Mouse (Mus musculus) heart, postnatal 0 days (tissue): ENCODE measurements around the gene Olfr1095.

Experiments
- CTCF ChIP-seq: IDR thresholded peaks from 2 replicates; pipeline ENCODE4 v1.5.1; 2016; ENCODE audit warnings: antibody characterized with exemption, control low read depth, low read depth
- EP300 ChIP-seq: IDR thresholded peaks from 2 replicates; pipeline ENCODE4 v1.6.1; 2016; ENCODE audit warnings: antibody characterized with exemption, low read depth

DNA sequence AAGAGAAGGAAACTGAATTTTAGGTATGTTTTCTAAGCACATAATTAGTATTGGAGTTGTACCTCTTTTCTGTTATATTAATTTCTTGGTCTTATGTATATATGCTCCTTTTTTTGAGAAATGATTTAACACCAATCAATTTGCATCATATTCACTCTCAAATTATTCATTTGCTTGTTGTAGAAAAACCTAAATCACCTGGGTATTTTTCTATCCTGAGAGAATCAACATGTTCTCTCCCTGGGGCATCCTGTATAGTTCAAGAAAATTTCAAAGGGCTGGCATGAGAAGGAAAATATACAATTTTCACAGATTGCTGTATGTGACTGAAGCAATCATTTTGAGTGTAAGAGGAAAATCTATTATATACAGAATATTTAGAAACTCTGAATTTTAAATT is 27.1 kb downstream of the Olfr1095 start, which contains the start of gene Olfr1094:
- TF ChIP-seq CTCF = no peak
- TF ChIP-seq EP300 = no peak
